Comparison of ENCODE assay signal across 8 mouse cellular contexts in genomic region chr3:96559398-96559910, GRCm38 (mm10). TPM values are rescaled to one million over a fixed set of nuclear protein-coding genes. Genes with fewer than 3 reads are reported as not detected.
DNase-seq lines count a peak whose midpoint lies in the region; ATAC-seq and TF ChIP-seq lines count a peak whose summit lies in the region.

No protein-coding gene starts in this region.

- no peaks in the 10 kb centered on the region for H3K27me3 ChIP-seq in testis, adult 2 months (ENCODE audit: control insufficient read depth, insufficient read depth, low read length)
- no peaks in the 10 kb centered on the region for H3K27me3 ChIP-seq in forebrain, embryonic 16.5 days (replicated peaks; ENCODE audit: control insufficient read depth, insufficient read depth, low read length)
- H3K27me3 ChIP-seq in limb, embryonic 14.5 days (ENCODE audit: control insufficient read depth, insufficient read depth, low read length) = no peaks in the 10 kb centered on the region
- no peaks in the 10 kb centered on the region for H3K27me3 ChIP-seq in small intestine, adult 2 months (ENCODE audit: control insufficient read depth, insufficient read depth, low read length)

- DNase-seq in testis, postnatal 10 days (ENCODE audit: low spot score) = no peak
- no peak for DNase-seq in limb, embryonic 14.5 days (ENCODE audit: low spot score)
- no peak for DNase-seq in right cerebral cortex, adult 18-20 months
- DNase-seq in layer of hippocampus, adult 9-10 months (ENCODE audit: low spot score) = no peak
- no peak for DNase-seq in urinary bladder, postnatal 25 days (ENCODE audit: low spot score)

- no peak for TF ChIP-seq CTCF in testis, adult 2 months (IDR thresholded peaks at IDR 0.05; ENCODE audit: control insufficient read depth, insufficient read depth, insufficient replicate concordance, low read depth, low read length)
- no peak for TF ChIP-seq CTCF in small intestine, adult 2 months (IDR thresholded peaks at IDR 0.05; ENCODE audit: extremely low read depth, insufficient read length, insufficient replicate concordance, low read depth, low read length)

- H3K4me3 ChIP-seq in testis, adult 2 months (ENCODE audit: control insufficient read depth, low read depth, low read length) = peak overlapping the region; percentile 70
- H3K4me3 ChIP-seq in forebrain, embryonic 16.5 days (replicated peaks; ENCODE audit: low read length) = peak overlapping the region; percentile 85
- H3K4me3 ChIP-seq in limb, embryonic 14.5 days (replicated peaks; ENCODE audit: low read length) = peak overlapping the region; percentile 60
- peak overlapping the region; percentile 81 for H3K4me3 ChIP-seq in small intestine, adult 2 months (ENCODE audit: low read depth, low read length)

- 0 out of 2 replicates have a peak overlapping the region, but pooled peaks have one; percentile 68 for H3K9ac ChIP-seq in forebrain, embryonic 16.5 days (replicated peaks; ENCODE audit: low read depth, low read length)
- H3K9ac ChIP-seq in limb, embryonic 14.5 days (ENCODE audit: low read depth, low read length, severe bottlenecking) = peak overlapping the region; percentile 89; the same call in 1 of the 2 replicates

- WGBS in forebrain, embryonic 16.5 days = 86% methylated on average over 12 of the region's 12 CpGs
- 78% methylated on average over 12 of the region's 12 CpGs for WGBS in limb, embryonic 14.5 days
- WGBS in small intestine, adult 2 months = 1% methylated on average over 12 of the region's 12 CpGs

- peaks cover 6% of the 10 kb centered on the region for H3K4me1 ChIP-seq in testis, adult 2 months (ENCODE audit: control insufficient read depth, insufficient read depth, low read length)
- peaks cover 48% of the 10 kb centered on the region for H3K4me1 ChIP-seq in forebrain, embryonic 16.5 days (replicated peaks; ENCODE audit: control insufficient read depth, insufficient read depth, low read length)
- peaks cover 45% of the 10 kb centered on the region for H3K4me1 ChIP-seq in limb, embryonic 14.5 days (ENCODE audit: control insufficient read depth, insufficient read depth, low read length)
- H3K4me1 ChIP-seq in small intestine, adult 2 months (ENCODE audit: control insufficient read depth, insufficient read depth, insufficient read length, low read length) = peaks cover 13% of the 10 kb centered on the region; the same call in 1 of the 2 replicates

- peak; percentile 14; the same call in 1 of the 2 replicates for TF ChIP-seq POLR2A in testis, adult 2 months (IDR thresholded peaks at IDR 0.05; ENCODE audit: control insufficient read depth, low read depth, low read length)
- TF ChIP-seq POLR2A in limb, embryonic 14.5 days (IDR thresholded peaks at IDR 0.05; ENCODE audit: borderline replicate concordance, extremely low read depth, insufficient read depth, insufficient read length) = no peak
- no peak for TF ChIP-seq POLR2A in small intestine, adult 2 months (IDR thresholded peaks at IDR 0.05; ENCODE audit: low read depth, low read length)

- no peak for ATAC-seq in forebrain, embryonic 16.5 days
- no peak for ATAC-seq in limb, embryonic 14.5 days (ENCODE audit: low FRiP score, low read depth)

- no peaks in the 10 kb centered on the region for H3K9me3 ChIP-seq in forebrain, embryonic 16.5 days (ENCODE audit: control insufficient read depth, low read length)
- H3K9me3 ChIP-seq in limb, embryonic 14.5 days (ENCODE audit: control insufficient read depth, low read length) = no peaks in the 10 kb centered on the region

- H3K4me2 ChIP-seq in forebrain, embryonic 16.5 days (ENCODE audit: low read length) = peak overlapping the region; percentile 77
- peak overlapping the region; percentile 79 for H3K4me2 ChIP-seq in limb, embryonic 14.5 days (replicated peaks; ENCODE audit: low read depth, low read length, severe bottlenecking)

- peaks cover 5% of the 10 kb centered on the region for H3K36me3 ChIP-seq in testis, adult 2 months (ENCODE audit: control insufficient read depth, insufficient read depth, low read length)
- peaks cover 12% of the 10 kb centered on the region for H3K36me3 ChIP-seq in forebrain, embryonic 16.5 days (ENCODE audit: control insufficient read depth, insufficient read depth)
- peaks cover 25% of the 10 kb centered on the region for H3K36me3 ChIP-seq in limb, embryonic 14.5 days (ENCODE audit: control insufficient read depth, insufficient read depth, low read length)
- H3K36me3 ChIP-seq in small intestine, adult 2 months (ENCODE audit: control insufficient read depth, insufficient read depth, low read length) = peaks cover 32% of the 10 kb centered on the region

- peak overlapping the region; percentile 9; the same call in 1 of the 2 replicates for H3K27ac ChIP-seq in testis, adult 2 months (ENCODE audit: control insufficient read depth, insufficient read depth, low read depth, low read length)
- no peak overlapping the region for H3K27ac ChIP-seq in forebrain, embryonic 16.5 days (ENCODE audit: low read length)
- H3K27ac ChIP-seq in limb, embryonic 14.5 days (replicated peaks; ENCODE audit: low read depth, low read length) = no peak overlapping the region
- H3K27ac ChIP-seq in small intestine, adult 2 months (ENCODE audit: insufficient read depth, low read depth, low read length) = peak overlapping the region; percentile 96

RNA-seq across cellular contexts. Expression of gene Txnip, which starts 1.7 kb away (rescaled TPM):
- 73.8 and 75.5 TPM in 2 replicates for polyA plus RNA-seq in testis, adult 2 months (2012; rRNA removed)
- 63.4 and 75.9 TPM in 2 replicates for polyA plus RNA-seq in forebrain, embryonic 16.5 days (2015; fragmentation: Nextera tagmentation; extraction: Ambion mirVana)
- polyA plus RNA-seq in limb, embryonic 14.5 days (2012; rRNA removed) = 211 and 272 TPM in 2 replicates
- polyA plus RNA-seq in limb, embryonic 14.5 days (2014; fragmentation: Nextera tagmentation; extraction: Ambion mirVana) = 167 and 172 TPM in 2 replicates
- polyA plus RNA-seq in small intestine, adult 2 months (2012; rRNA removed) = 167 and 384 TPM in 2 replicates

RNA-seq across cellular contexts. Expression of gene Gm16253, which starts 17.3 kb away (rescaled TPM):
- not detected in 2 replicates for polyA plus RNA-seq in testis, adult 2 months (2012; rRNA removed)
- 1.6 and 1.8 TPM in 2 replicates for polyA plus RNA-seq in forebrain, embryonic 16.5 days (2015; fragmentation: Nextera tagmentation; extraction: Ambion mirVana)
- polyA plus RNA-seq in limb, embryonic 14.5 days (2012; rRNA removed) = 0.19 TPM in 1 of 2 replicates, not detected in the other
- 0.37 and 1.3 TPM in 2 replicates for polyA plus RNA-seq in limb, embryonic 14.5 days (2014; fragmentation: Nextera tagmentation; extraction: Ambion mirVana)
- not detected in 2 replicates for polyA plus RNA-seq in small intestine, adult 2 months (2012; rRNA removed)

RNA-seq across cellular contexts. Expression of gene Hfe2, which starts 34.5 kb away (rescaled TPM):
- 7.8 and 9.0 TPM in 2 replicates for polyA plus RNA-seq in testis, adult 2 months (2012; rRNA removed)
- 0.66 and 1.1 TPM in 2 replicates for polyA plus RNA-seq in forebrain, embryonic 16.5 days (2015; fragmentation: Nextera tagmentation; extraction: Ambion mirVana)
- 21.4 and 26.7 TPM in 2 replicates for polyA plus RNA-seq in limb, embryonic 14.5 days (2012; rRNA removed)
- 14.6 and 20.5 TPM in 2 replicates for polyA plus RNA-seq in limb, embryonic 14.5 days (2014; fragmentation: Nextera tagmentation; extraction: Ambion mirVana)
- polyA plus RNA-seq in small intestine, adult 2 months (2012; rRNA removed) = 0.06 TPM in 1 of 2 replicates, not detected in the other

RNA-seq across cellular contexts. Expression of gene Polr3gl, which starts 34.5 kb away (rescaled TPM):
- polyA plus RNA-seq in testis, adult 2 months (2012; rRNA removed) = 13.9 and 17.8 TPM in 2 replicates
- 38.7 and 43.1 TPM in 2 replicates for polyA plus RNA-seq in forebrain, embryonic 16.5 days (2015; fragmentation: Nextera tagmentation; extraction: Ambion mirVana)
- 36.5 and 51.7 TPM in 2 replicates for polyA plus RNA-seq in limb, embryonic 14.5 days (2012; rRNA removed)
- polyA plus RNA-seq in limb, embryonic 14.5 days (2014; fragmentation: Nextera tagmentation; extraction: Ambion mirVana) = 11.9 and 15.3 TPM in 2 replicates
- 3.4 and 7.9 TPM in 2 replicates for polyA plus RNA-seq in small intestine, adult 2 months (2012; rRNA removed)

RNA-seq across cellular contexts. Expression of gene Ankrd34a, which starts 37.0 kb away (rescaled TPM):
- polyA plus RNA-seq in testis, adult 2 months (2012; rRNA removed) = 0.12 TPM in 1 of 2 replicates, not detected in the other
- polyA plus RNA-seq in forebrain, embryonic 16.5 days (2015; fragmentation: Nextera tagmentation; extraction: Ambion mirVana) = 16.2 and 21.9 TPM in 2 replicates
- 1.8 and 2.7 TPM in 2 replicates for polyA plus RNA-seq in limb, embryonic 14.5 days (2012; rRNA removed)
- polyA plus RNA-seq in limb, embryonic 14.5 days (2014; fragmentation: Nextera tagmentation; extraction: Ambion mirVana) = 2.7 TPM in 2 replicates
- polyA plus RNA-seq in small intestine, adult 2 months (2012; rRNA removed) = 0.44 and 0.63 TPM in 2 replicates

Comparison
In these comparisons a context has a peak if more than half of its experiments do, and no peak if none do; other contexts are left out.
1. H3K27ac ChIP-seq: peak in testis, adult 2 months (single experiment) and small intestine, adult 2 months (single experiment); none in forebrain, embryonic 16.5 days (single experiment) and limb, embryonic 14.5 days (single experiment).
2. Peak in every context shown above with its lines, with median percentiles within 50 percentile points of each other: H3K4me3 ChIP-seq.